Mouse (Mus musculus): ENCODE data around the gene 4921536K21Rik. TPM values are rescaled to one million over a fixed set of nuclear protein-coding genes. Genes with fewer than 3 reads are reported as not detected.
A peak's percentile ranks its signal among the peaks of the same experiment; 100 is the strongest.

4921536K21Rik gene
- polyA plus RNA-seq, 1 experiment from 2014 or later, result 0.23 TPM

GRCm38 (mm10) chr11:3862661-3863453 is 32.0 kb downstream of the 4921536K21Rik start:
- no peak overlapping the region for H3K9ac ChIP-seq (replicated peaks; ENCODE audit: low read depth)
- no peak for DNase-seq (ENCODE audit: low spot score)
- H3K4me3 ChIP-seq (ENCODE audit: low read depth, low read length), result peak overlapping the region; percentile 30; the same call in 1 of the 2 replicates
- WGBS, result 68% methylated on average over 19 of the region's 19 CpGs
- peak overlapping the region; percentile 70 for H3K4me2 ChIP-seq (replicated peaks; ENCODE audit: low read depth, low read length)
- TF ChIP-seq EP300 (IDR thresholded peaks at IDR 0.05) (no peak), CTCF (IDR thresholded peaks at IDR 0.05) (peak; percentile 20; the same call in 1 of the 2 replicates)
- H3K36me3 ChIP-seq (ENCODE audit: insufficient read depth, low read length), result no peaks in the 10 kb centered on the region
- no peak overlapping the region for H3K27ac ChIP-seq (ENCODE audit: low read length)
- no peak for ATAC-seq
- H3K27me3 ChIP-seq (replicated peaks; ENCODE audit: insufficient read depth, low read length), result no peaks in the 10 kb centered on the region; the same call in 1 of the 2 replicates
- H3K9me3 ChIP-seq (ENCODE audit: low read length), result no peaks in the 10 kb centered on the region
- H3K4me1 ChIP-seq (ENCODE audit: insufficient read depth, low read depth, low read length), result no peaks in the 10 kb centered on the region

- Histone ChIP-seq H3K4me3 (ENCODE audit: low read depth, low read length) (no peak overlapping the region), H3K27me3 (replicated peaks; ENCODE audit: insufficient read depth, low read length) (no peaks in the 10 kb centered on the region; the same call in 1 of the 2 replicates), H3K4me2 (replicated peaks; ENCODE audit: low read depth, low read length) (no peak overlapping the region), H3K36me3 (ENCODE audit: insufficient read depth, low read length) (no peaks in the 10 kb centered on the region), H3K9me3 (ENCODE audit: low read length) (no peaks in the 10 kb centered on the region), H3K4me1 (ENCODE audit: insufficient read depth, low read depth, low read length) (no peaks in the 10 kb centered on the region), H3K27ac (ENCODE audit: low read length) (no peak overlapping the region), H3K9ac (replicated peaks; ENCODE audit: low read depth) (no peak overlapping the region)
- TF ChIP-seq EP300 (IDR thresholded peaks at IDR 0.05), result no peak
- no peak for TF ChIP-seq CTCF (IDR thresholded peaks at IDR 0.05)
- ATAC-seq (no peak), DNase-seq (ENCODE audit: low spot score) (no peak)
- 49% methylated on average over 4 of the region's 4 CpGs for WGBS
Observed at GRCm38 (mm10) chr11:3860361-3860760, 34.5 kb downstream of the 4921536K21Rik start.

- DNase-seq (ENCODE audit: low spot score) (no peak), ATAC-seq (no peak)
- Histone ChIP-seq H3K9ac (replicated peaks; ENCODE audit: low read depth) (no peak overlapping the region), H3K27me3 (replicated peaks; ENCODE audit: insufficient read depth, low read length) (no peaks in the 10 kb centered on the region), H3K4me3 (ENCODE audit: low read depth, low read length) (no peak overlapping the region), H3K4me2 (replicated peaks; ENCODE audit: low read depth, low read length) (no peak overlapping the region), H3K9me3 (ENCODE audit: low read length) (no peaks in the 10 kb centered on the region), H3K27ac (ENCODE audit: low read length) (no peak overlapping the region), H3K4me1 (ENCODE audit: insufficient read depth, low read depth, low read length) (no peaks in the 10 kb centered on the region), H3K36me3 (ENCODE audit: insufficient read depth, low read length) (no peaks in the 10 kb centered on the region)
- WGBS, result 92% methylated on average over 4 of the region's 4 CpGs
- TF ChIP-seq EP300 (IDR thresholded peaks at IDR 0.05) (no peak), CTCF (IDR thresholded peaks at IDR 0.05) (no peak)
Observed at GRCm38 (mm10) chr11:3859778-3860177, 35.1 kb downstream of the 4921536K21Rik start.

- WGBS, result 67% methylated on average over 5 of the region's 5 CpGs
- ATAC-seq, result no peak
- TF ChIP-seq CTCF (IDR thresholded peaks at IDR 0.05) (no peak), EP300 (IDR thresholded peaks at IDR 0.05) (no peak)
- DNase-seq (ENCODE audit: low spot score), result no peak
- no peak overlapping the region for H3K9ac ChIP-seq (replicated peaks; ENCODE audit: low read depth)
- H3K27me3 ChIP-seq (replicated peaks; ENCODE audit: insufficient read depth, low read length), result no peaks in the 10 kb centered on the region
- H3K4me1 ChIP-seq (ENCODE audit: insufficient read depth, low read depth, low read length), result no peaks in the 10 kb centered on the region
- H3K4me3 ChIP-seq (ENCODE audit: low read depth, low read length), result no peak overlapping the region
- no peak overlapping the region for H3K4me2 ChIP-seq (replicated peaks; ENCODE audit: low read depth, low read length)
- no peak overlapping the region for H3K27ac ChIP-seq (ENCODE audit: low read length)
- no peaks in the 10 kb centered on the region for H3K9me3 ChIP-seq (ENCODE audit: low read length)
- no peaks in the 10 kb centered on the region for H3K36me3 ChIP-seq (ENCODE audit: insufficient read depth, low read length)
Observed at GRCm38 (mm10) chr11:3857902-3858301, 37.0 kb downstream of the 4921536K21Rik start.

GRCm38 (mm10) chr11:3855846-3856245 is 39.1 kb downstream of the 4921536K21Rik start:
- Histone ChIP-seq H3K4me3 (ENCODE audit: low read depth, low read length) (no peak overlapping the region), H3K9me3 (ENCODE audit: low read length) (no peaks in the 10 kb centered on the region), H3K4me2 (replicated peaks; ENCODE audit: low read depth, low read length) (no peak overlapping the region), H3K27me3 (replicated peaks; ENCODE audit: insufficient read depth, low read length) (no peaks in the 10 kb centered on the region), H3K36me3 (ENCODE audit: insufficient read depth, low read length) (no peaks in the 10 kb centered on the region), H3K4me1 (ENCODE audit: insufficient read depth, low read depth, low read length) (no peaks in the 10 kb centered on the region), H3K9ac (replicated peaks; ENCODE audit: low read depth) (no peak overlapping the region), H3K27ac (ENCODE audit: low read length) (no peak overlapping the region)
- WGBS, result 89% methylated on average over 5 of the region's 5 CpGs
- DNase-seq (ENCODE audit: low spot score), result no peak
- TF ChIP-seq CTCF (IDR thresholded peaks at IDR 0.05) (no peak), EP300 (IDR thresholded peaks at IDR 0.05) (no peak)
- ATAC-seq, result no peak

- DNase-seq (ENCODE audit: low spot score) (no peak), ATAC-seq (no peak)
- no peaks in the 10 kb centered on the region for H3K9me3 ChIP-seq (ENCODE audit: low read length)
- TF ChIP-seq CTCF (IDR thresholded peaks at IDR 0.05) (no peak), EP300 (IDR thresholded peaks at IDR 0.05) (no peak)
- no peaks in the 10 kb centered on the region for H3K4me1 ChIP-seq (ENCODE audit: insufficient read depth, low read depth, low read length)
- no peaks in the 10 kb centered on the region for H3K36me3 ChIP-seq (ENCODE audit: insufficient read depth, low read length)
- no peak overlapping the region for H3K4me3 ChIP-seq (ENCODE audit: low read depth, low read length)
- no peaks in the 10 kb centered on the region for H3K27me3 ChIP-seq (replicated peaks; ENCODE audit: insufficient read depth, low read length)
- 85% methylated on average over 3 of the region's 3 CpGs for WGBS
- H3K27ac ChIP-seq (ENCODE audit: low read length), result no peak overlapping the region
- H3K4me2 ChIP-seq (replicated peaks; ENCODE audit: low read depth, low read length), result no peak overlapping the region
- H3K9ac ChIP-seq (replicated peaks; ENCODE audit: low read depth), result no peak overlapping the region
Observed at GRCm38 (mm10) chr11:3854156-3854555, 40.7 kb downstream of the 4921536K21Rik start.
